Mouse (Mus musculus): Measurements from ENCODE around the gene Gm21698. TPM values are rescaled to one million over a fixed set of nuclear protein-coding genes. Genes with fewer than 3 reads are reported as not detected.
"Not testable (repeated sequence)": the region's sequence is repeated elsewhere in the genome, so short reads cannot be mapped to it uniquely, and the experiment has no call there.

The Gm21698 gene
- not detected in 2 replicates for polyA plus RNA-seq (2012; ENCODE audit: insufficient read depth, low replicate concordance)

DNA sequence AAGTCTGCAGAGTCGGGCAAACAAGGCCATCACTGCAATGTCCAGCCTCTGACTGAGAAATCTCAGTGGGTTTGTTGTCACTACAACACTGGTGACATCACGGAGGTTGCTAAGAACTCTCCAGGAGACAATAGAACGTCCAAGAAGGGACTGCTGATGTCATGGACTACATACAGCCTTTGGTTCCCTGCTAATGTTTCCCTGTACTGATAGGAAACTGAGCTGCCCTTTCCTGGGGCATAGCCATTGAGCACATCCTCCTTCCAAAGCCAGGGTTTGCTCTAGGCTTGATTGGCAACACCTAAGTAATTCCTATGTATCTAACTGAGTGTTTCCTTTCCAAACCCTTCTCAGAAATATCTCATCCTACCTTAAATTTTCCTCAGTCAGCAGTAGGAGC, at the start of gene Gm21698:
Gene Gm21698 (minus strand): TSS at position 101 of the 400 bp plus-strand sequence.
- H3K9me3 ChIP-seq; H3K27me3 ChIP-seq (replicated peaks); H3K36me3 ChIP-seq (replicated peaks; ENCODE audit: low read length); H3K4me3 ChIP-seq (replicated peaks); H3K4me1 ChIP-seq: not testable (repeated sequence)

DNA sequence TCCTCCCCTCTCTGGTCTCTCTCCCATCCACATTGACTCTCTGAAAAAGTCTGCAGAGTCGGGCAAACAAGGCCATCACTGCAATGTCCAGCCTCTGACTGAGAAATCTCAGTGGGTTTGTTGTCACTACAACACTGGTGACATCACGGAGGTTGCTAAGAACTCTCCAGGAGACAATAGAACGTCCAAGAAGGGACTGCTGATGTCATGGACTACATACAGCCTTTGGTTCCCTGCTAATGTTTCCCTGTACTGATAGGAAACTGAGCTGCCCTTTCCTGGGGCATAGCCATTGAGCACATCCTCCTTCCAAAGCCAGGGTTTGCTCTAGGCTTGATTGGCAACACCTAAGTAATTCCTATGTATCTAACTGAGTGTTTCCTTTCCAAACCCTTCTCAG, 34.4 kb upstream of the Gm21698 start, which contains the start of gene Gm5862:
Gene Gm5862 (minus strand): TSS at position 101 of the 400 bp plus-strand sequence.
- H3K9me3 ChIP-seq; H3K4me3 ChIP-seq (replicated peaks); H3K27me3 ChIP-seq (replicated peaks); H3K36me3 ChIP-seq (replicated peaks; ENCODE audit: low read length); H3K4me1 ChIP-seq: not testable (repeated sequence)

DNA sequence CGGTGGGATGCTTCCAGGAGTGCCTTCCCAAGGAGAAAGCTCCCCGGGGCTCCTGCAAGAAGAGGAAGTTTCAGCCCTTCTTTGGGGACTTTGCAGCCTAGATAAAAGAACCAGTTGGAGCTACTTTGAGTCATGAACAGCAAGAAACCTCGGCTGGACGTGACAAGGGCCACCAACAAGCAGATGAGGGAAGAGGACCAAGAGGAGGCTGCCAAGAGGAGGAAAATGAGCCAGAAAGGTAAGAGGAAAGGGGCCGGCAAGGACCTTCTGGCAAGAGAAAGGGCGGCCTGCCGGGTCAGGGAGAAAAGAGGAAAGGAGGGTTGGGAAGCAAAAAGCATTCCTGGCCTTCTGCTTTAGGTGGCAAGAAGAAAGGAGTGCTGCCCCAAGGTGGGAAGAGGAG, 19.2 kb upstream of the Gm21698 start:
- not testable (repeated sequence) for H3K36me3 ChIP-seq (replicated peaks; ENCODE audit: low read length); H3K27me3 ChIP-seq (replicated peaks); H3K4me3 ChIP-seq (replicated peaks); H3K4me1 ChIP-seq; H3K9me3 ChIP-seq

DNA sequence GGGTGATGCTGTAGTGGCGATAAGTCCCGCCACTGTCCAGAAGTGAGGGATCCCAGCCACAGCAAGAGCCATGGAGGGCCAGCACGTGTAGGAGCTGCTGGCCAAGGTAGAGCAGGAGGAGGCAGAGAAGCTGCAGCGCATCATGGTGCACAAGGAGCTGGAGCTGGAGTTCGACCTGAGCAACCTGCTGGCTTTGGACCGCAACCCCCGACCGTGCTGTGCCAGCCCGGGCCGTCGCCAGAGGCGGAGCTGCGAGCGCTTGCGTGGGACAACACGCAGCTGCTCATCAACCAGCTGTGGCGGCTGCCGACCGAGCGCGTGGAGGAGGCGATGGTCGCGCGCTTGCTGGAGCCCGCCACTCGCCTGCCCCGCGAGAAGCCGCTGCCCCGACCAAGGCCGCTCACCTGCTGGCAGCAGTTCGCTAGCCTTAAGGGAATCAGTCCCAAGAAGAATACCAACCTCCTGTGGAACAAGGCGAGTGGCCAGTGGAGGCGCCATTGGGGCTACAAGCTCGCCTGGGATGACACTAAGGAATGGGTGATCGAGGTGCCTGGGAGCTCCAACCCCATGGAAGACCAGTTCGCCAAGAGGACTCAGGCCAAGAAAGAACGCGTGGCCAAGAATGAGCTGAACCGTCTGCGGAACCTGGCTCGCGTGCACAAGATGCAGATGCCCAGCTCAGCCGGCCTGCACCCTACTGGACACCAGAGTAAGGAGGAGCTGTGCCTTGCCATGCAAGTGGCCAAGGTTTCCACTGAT, 18.7 kb upstream of the Gm21698 start:
- H3K27me3 ChIP-seq (replicated peaks); H3K9me3 ChIP-seq; H3K36me3 ChIP-seq (replicated peaks; ENCODE audit: low read length); H3K4me1 ChIP-seq: not testable (repeated sequence)
- H3K4me3 ChIP-seq (replicated peaks), result peak overlapping the region; percentile 29

DNA sequence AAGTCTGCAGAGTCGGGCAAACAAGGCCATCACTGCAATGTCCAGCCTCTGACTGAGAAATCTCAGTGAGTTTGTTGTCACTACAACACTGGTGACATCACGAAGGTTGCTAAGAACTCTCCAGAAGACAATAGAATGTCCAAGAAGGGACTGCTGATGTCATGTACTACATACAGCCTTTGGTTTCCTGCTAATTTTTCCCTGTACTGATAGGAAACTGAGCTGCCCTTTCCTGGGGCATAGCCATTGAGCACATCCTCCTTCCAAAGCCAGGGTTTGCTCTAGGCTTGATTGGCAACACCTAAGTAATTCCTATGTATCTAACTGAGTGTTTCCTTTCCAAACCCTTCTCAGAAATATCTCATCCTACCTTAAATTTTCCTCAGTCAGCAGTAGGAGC, 16.2 kb upstream of the Gm21698 start, which contains the start of gene Gm1979:
Gene Gm1979 (minus strand): TSS at position 101 of the 400 bp plus-strand sequence.
- H3K36me3 ChIP-seq (replicated peaks; ENCODE audit: low read length); H3K27me3 ChIP-seq (replicated peaks); H3K9me3 ChIP-seq; H3K4me3 ChIP-seq (replicated peaks); H3K4me1 ChIP-seq: not testable (repeated sequence)

DNA sequence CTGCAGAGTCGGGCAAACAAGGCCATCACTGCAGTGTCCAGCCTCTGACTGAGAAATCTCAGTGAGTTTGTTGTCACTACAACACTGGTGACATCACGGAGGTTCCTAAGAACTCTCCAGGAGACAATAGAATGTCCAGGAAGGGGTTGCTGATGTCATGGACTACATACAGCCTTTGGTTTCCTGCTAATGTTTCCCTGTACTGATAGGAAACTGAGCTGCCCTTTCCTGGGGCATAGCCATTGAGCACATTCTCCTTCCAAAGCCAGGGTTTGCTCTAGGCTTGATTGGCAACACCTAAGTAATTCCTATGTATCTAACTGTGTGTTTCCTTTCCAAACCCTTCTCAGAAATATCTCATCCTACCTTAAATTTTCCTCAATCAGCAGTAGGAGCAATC, 15.9 kb downstream of the Gm21698 start, which contains the start of gene Gm21680:
Gene Gm21680 (minus strand): TSS at position 101 of the 400 bp plus-strand sequence.
- H3K4me1 ChIP-seq; H3K36me3 ChIP-seq (replicated peaks; ENCODE audit: low read length); H3K27me3 ChIP-seq (replicated peaks): not testable (repeated sequence)

DNA sequence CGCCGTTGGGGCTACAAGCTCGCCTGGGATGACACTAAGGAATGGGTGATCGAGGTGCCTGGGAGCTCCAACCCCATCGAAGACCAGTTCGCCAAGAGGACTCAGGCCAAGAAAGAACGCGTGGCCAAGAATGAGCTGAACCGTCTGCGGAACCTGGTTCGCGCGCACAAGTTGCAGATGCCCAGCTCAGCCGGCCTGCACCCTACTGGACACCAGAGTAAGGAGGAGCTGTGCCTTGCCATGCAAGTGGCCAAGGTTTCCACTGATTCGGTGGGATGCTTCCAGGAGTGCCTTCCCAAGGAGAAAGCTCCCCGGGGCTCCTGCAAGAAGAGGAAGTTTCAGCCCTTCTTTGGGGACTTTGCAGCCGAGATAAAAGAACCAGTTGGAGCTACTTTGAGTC, 31.4 kb downstream of the Gm21698 start:
- H3K4me3 ChIP-seq (replicated peaks), result not testable (repeated sequence)

More for the DNA sequence above, 15.9 kb downstream of the Gm21698 start, which contains the start of gene Gm21680:
- H3K4me3 ChIP-seq (replicated peaks); H3K9me3 ChIP-seq: not testable (repeated sequence)

DNA sequence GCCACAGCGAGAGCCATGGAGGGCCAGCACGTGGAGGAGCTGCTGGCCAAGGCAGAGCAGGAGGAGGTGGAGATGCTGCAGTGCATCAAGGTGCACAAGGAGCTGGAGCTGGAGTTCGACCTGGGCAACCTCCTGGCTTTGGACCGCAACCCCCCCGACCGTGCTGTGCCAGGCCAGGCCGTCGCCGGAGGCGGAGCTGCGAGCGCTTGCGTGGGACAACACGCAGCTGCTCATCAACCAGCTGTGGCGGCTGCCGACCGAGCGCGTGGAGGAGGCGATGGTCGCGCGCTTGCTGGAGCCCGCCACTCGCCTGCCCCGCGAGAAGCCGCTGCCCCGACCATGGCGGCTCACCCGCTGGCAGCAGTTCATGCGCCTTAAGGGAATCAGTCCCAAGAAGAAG, 31.8 kb downstream of the Gm21698 start:
- H3K27me3 ChIP-seq (replicated peaks); H3K36me3 ChIP-seq (replicated peaks; ENCODE audit: low read length); H3K4me3 ChIP-seq (replicated peaks); H3K9me3 ChIP-seq; H3K4me1 ChIP-seq: not testable (repeated sequence)

More for the DNA sequence above, 31.4 kb downstream of the Gm21698 start:
- H3K36me3 ChIP-seq (replicated peaks; ENCODE audit: low read length); H3K9me3 ChIP-seq; H3K4me1 ChIP-seq; H3K27me3 ChIP-seq (replicated peaks): not testable (repeated sequence)

DNA sequence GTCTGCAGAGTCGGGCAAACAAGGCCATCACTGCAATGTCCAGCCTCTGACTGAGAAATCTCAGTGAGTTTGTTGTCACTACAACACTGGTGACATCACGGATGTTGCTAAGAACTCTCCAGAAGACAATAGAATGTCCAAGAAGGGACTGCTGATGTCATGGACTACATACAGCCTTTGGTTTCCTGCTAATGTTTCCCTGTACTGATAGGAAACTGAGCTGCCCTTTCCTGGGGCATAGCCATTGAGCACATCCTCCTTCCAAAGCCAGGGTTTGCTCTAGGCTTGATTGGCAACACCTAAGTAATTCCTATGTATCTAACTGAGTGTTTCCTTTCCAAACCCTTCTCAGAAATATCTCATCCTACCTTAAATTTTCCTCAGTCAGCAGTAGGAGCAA, 34.1 kb downstream of the Gm21698 start, which contains the start of gene Gm21671:
Gene Gm21671 (minus strand): TSS at position 101 of the 400 bp plus-strand sequence.
- H3K4me3 ChIP-seq (replicated peaks); H3K9me3 ChIP-seq; H3K4me1 ChIP-seq; H3K36me3 ChIP-seq (replicated peaks; ENCODE audit: low read length); H3K27me3 ChIP-seq (replicated peaks): not testable (repeated sequence)

DNA sequence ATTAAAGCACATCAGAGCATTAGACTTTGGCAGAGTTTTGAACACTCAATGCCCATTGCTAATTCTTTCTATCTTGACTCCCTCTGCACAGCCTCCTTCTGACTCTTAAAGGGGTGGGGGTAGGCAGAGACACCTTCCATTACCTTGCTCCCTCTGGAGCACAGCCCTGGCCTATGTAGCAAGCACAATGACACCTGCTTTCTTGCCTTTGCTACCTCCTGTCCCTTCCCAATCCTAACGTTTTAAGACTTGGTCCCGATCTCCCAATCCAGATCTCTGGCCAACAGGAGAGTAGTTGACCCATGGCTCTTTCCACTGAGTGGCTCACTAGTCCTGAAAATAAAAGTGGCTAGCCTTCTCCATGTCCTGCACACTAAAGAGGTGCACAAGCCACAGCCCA, 43.1 kb downstream of the Gm21698 start:
- H3K27me3 ChIP-seq (replicated peaks); H3K4me3 ChIP-seq (replicated peaks); H3K36me3 ChIP-seq (replicated peaks; ENCODE audit: low read length); H3K4me1 ChIP-seq; H3K9me3 ChIP-seq: not testable (repeated sequence)

DNA sequence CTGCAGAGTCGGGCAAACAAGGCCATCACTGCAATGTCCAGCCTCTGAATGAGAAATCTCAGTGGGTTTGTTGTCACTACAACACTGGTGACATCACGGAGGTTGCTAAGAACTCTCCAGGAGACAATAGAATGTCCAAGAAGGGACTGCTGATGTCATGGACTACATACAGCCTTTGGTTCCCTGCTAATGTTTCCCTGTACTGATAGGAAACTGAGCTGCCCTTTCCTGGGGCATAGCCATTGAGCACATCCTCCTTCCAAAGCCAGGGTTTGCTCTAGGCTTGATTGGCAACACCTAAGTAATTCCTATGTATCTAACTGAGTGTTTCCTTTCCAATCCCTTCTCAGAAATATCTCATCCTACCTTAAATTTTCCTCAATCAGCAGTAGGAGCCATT, 46.2 kb downstream of the Gm21698 start, which contains the start of gene Gm21663:
Gene Gm21663 (minus strand): TSS at position 101 of the 400 bp plus-strand sequence.
- H3K36me3 ChIP-seq (replicated peaks; ENCODE audit: low read length); H3K27me3 ChIP-seq (replicated peaks); H3K9me3 ChIP-seq; H3K4me3 ChIP-seq (replicated peaks); H3K4me1 ChIP-seq: not testable (repeated sequence)

Other genes starting within 250 kb of the Gm21698 start
- 1.4 TPM in 1 of 2 replicates, not detected in the other for gene Actr3b, start 228.7 kb downstream of the Gm21698 start, polyA plus RNA-seq (2012; ENCODE audit: insufficient read depth, low replicate concordance)
- gene Gm21663, start 46.3 kb downstream of the Gm21698 start, polyA plus RNA-seq (2012; ENCODE audit: insufficient read depth, low replicate concordance), result not detected in 2 replicates
- gene Gm21671, start 34.2 kb downstream of the Gm21698 start, polyA plus RNA-seq (2012; ENCODE audit: insufficient read depth, low replicate concordance), result not detected in 2 replicates
- gene Gm21680, start 16.0 kb downstream of the Gm21698 start, polyA plus RNA-seq (2012; ENCODE audit: insufficient read depth, low replicate concordance), result not detected in 2 replicates
- not detected in 2 replicates for gene Gm1979, start 16.1 kb upstream of the Gm21698 start, polyA plus RNA-seq (2012; ENCODE audit: insufficient read depth, low replicate concordance)
- gene Gm5862, start 34.3 kb upstream of the Gm21698 start, polyA plus RNA-seq (2012; ENCODE audit: insufficient read depth, low replicate concordance), result not detected in 2 replicates
- gene Speer4a, start 50.9 kb upstream of the Gm21698 start, polyA plus RNA-seq (2012; ENCODE audit: insufficient read depth, low replicate concordance), result not detected in 2 replicates
- not detected in 2 replicates for gene Gm7347, start 69.9 kb upstream of the Gm21698 start, polyA plus RNA-seq (2012; ENCODE audit: insufficient read depth, low replicate concordance)
- not detected in 2 replicates for gene Gm10471, start 100.6 kb upstream of the Gm21698 start, polyA plus RNA-seq (2012; ENCODE audit: insufficient read depth, low replicate concordance)
- gene 5031410I06Rik, start 116.7 kb upstream of the Gm21698 start, polyA plus RNA-seq (2012; ENCODE audit: insufficient read depth, low replicate concordance), result not detected in 2 replicates
- gene Gm10220, start 132.8 kb upstream of the Gm21698 start, polyA plus RNA-seq (2012; ENCODE audit: insufficient read depth, low replicate concordance), result not detected in 2 replicates